Mouse (Mus musculus) hematopoietic multipotent progenitor cell, adult 10-12 weeks (in vitro differentiated cells): Measurements from ENCODE around the gene Tent4a. TPM values are rescaled to one million over a fixed set of nuclear protein-coding genes. Genes with fewer than 3 reads are reported as not detected.

Source experiments
- polyA plus RNA-seq: library from polyadenylated mRNA; stranded (reverse); fragments of >175 nt; gene quantifications from 2 replicates; pipeline ENCODE4 v1.2.3, GENCODE M21; 2012; ENCODE audit warnings: low replicate concordance

The Tent4a gene
- polyA plus RNA-seq, result 8.5 TPM in 2 replicates

DNA sequence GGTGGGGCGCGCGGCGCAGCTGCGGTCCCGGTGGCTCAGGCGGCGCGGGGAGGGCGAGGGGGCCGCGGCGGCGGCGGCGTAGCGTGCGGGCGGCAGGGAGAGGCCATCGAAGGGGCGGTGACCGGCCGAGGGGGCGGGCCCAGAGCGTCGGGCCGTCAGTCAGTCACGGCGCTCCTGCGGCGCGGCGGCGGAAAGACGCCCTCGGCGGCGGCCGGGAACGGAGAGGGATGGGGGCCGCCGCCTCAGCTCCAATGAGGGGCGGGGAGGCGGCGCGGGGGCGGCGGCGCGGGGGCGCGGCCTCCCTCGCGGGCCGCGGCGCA lies at the start of gene Tent4a:
Gene Tent4a, minus strand, starts transcription at position 284 of the 320 bp plus-strand sequence.

DNA sequence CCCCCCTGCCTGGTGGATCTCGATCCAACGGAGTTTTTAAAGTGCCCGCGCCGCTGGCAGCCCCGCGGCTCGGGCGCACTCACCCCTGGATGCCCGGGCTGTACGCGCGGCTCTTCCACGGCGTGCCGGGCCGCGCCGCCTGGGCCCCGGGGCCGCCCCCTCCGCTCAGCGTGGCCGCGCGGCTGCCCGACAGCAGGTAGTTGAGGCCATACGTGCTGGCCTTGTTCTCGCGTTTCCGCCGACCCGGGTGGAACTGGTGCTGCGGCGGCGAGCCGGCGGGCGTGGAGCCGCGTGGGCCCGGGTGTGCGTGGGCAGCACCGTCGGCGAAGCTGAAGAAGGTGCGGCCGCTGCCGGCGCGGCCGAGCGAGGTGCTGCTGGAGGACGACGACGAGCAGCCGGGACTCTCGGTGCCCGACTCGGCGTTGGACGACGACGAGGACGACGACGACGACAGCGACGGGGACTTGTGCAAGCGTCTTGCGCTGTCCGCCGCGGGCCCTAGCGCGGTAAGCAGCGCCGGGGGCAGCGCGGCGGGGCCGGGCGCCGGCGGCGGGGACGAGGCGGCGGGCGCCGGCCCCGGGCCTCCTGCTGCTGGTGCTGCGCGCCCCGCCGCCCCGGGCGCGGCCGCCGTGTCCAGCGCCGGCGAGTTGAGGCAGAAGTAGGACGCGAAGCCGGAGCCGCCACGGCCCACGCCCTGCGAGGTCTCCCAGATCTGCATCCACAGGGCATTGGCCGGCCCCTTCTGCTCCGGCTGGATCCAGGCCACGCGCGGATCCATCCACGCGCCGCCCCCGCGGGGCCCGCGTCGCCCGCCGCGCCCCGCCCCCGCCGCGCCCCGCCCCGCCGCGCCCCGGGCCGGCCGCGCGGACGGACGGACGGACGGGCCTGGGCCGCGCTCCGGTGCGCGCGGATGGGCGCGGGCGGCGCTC lies 748 bp downstream of the Tent4a start, which contains the start of gene Nsun2:
Gene Nsun2, plus strand, starts transcription at position 342 of the 929 bp plus-strand sequence.

Other genes starting within 250 kb of the Tent4a start
- 22.6 and 26.1 TPM in 2 replicates for gene Nsun2, start 871 bp downstream of the Tent4a start, polyA plus RNA-seq
- 0.25 and 0.49 TPM in 2 replicates for gene Srd5a1, start 76.8 kb upstream of the Tent4a start, polyA plus RNA-seq
- gene Ube2ql1, start 205.3 kb upstream of the Tent4a start, polyA plus RNA-seq, result 0.04 and 0.08 TPM in 2 replicates